Mouse (Mus musculus) MEL (cell line): ENCODE data around the gene Clec16a. TPM values are rescaled to one million over a fixed set of nuclear protein-coding genes. Genes with fewer than 3 reads are reported as not detected.
A peak's percentile ranks its signal among the peaks of the same experiment; 100 is the strongest.

ENCODE experiments used
- DNase-seq: peaks from one replicate; pipeline ENCODE4 v3.0.0; 2011; ENCODE audit warnings: low read depth, low spot score
- H3K27ac ChIP-seq: 2 replicates; pipeline ENCODE4 v1.5.1; 2012; ENCODE audit warnings: low read depth, mild to moderate bottlenecking, control low read depth, low read length, moderate library complexity; ENCODE audit not compliant: control insufficient read depth
- H3K27me3 ChIP-seq, 2 experiments: fragments of 150-350 bp in 1 of 2; sonication (generic) in 1 of 2; 2 replicates each; pipeline ENCODE4 v1.6.1; 2012; ENCODE audit warnings: low read length in 2 of 2, mild to moderate bottlenecking in 2 of 2, improper control_type of control experiment in 1 of 2, moderate library complexity in 1 of 2; ENCODE audit not compliant: insufficient read depth in 2 of 2, control insufficient read depth in 1 of 2
- H3K36me3 ChIP-seq, 2 experiments: 2 replicates each; pipeline ENCODE4 v1.6.1; 2012 to 2014; ENCODE audit warnings: low read length in 2 of 2, improper control_type of control experiment in 1 of 2, inconsistent platforms in 1 of 2, mild to moderate bottlenecking in 1 of 2; ENCODE audit not compliant: insufficient read depth in 2 of 2, control insufficient read depth in 1 of 2
- H3K4me1 ChIP-seq, 2 experiments: fragments of 150-350 bp in 1 of 2; sonication (generic) in 1 of 2; 2 replicates each; pipeline ENCODE4 v1.6.1; 2012; ENCODE audit warnings: low read length in 2 of 2, improper control_type of control experiment in 1 of 2, mild to moderate bottlenecking in 1 of 2; ENCODE audit not compliant: insufficient read depth in 2 of 2, control insufficient read depth in 1 of 2
- H3K4me3 ChIP-seq, 2 experiments: fragments of 150-350 bp in 1 of 2; sonication (generic) in 1 of 2; 2 replicates each; pipeline ENCODE4 v1.5.1; 2012; ENCODE audit warnings: low read depth in 2 of 2, low read length in 2 of 2, mild to moderate bottlenecking in 2 of 2, moderate library complexity in 2 of 2, control low read depth in 1 of 2, improper control_type of control experiment in 1 of 2; ENCODE audit not compliant: control insufficient read depth in 1 of 2, insufficient read depth in 1 of 2
- H3K79me2 ChIP-seq: 2 replicates; pipeline ENCODE4 v1.6.1; 2012; ENCODE audit warnings: mild to moderate bottlenecking, low read length, moderate library complexity; ENCODE audit not compliant: control insufficient read depth, poor library complexity, insufficient read depth
- H3K9ac ChIP-seq: 2 replicates; pipeline ENCODE4 v1.6.1; 2012; ENCODE audit warnings: low read depth, mild to moderate bottlenecking, control low read depth, low read length, moderate library complexity; ENCODE audit not compliant: control insufficient read depth, poor library complexity, severe bottlenecking
- H3K9me3 ChIP-seq: fragments of 150-350 bp; sonication (generic); replicated peaks from 2 replicates; pipeline ENCODE4 v1.6.1; 2012; ENCODE audit warnings: mild to moderate bottlenecking, low read length, improper control_type of control experiment, moderate library complexity; ENCODE audit not compliant: insufficient read depth
- CHD1 ChIP-seq: IDR thresholded peaks from 2 replicates; pipeline ENCODE4 v1.6.1; 2012; ENCODE audit warnings: low read depth, mild to moderate bottlenecking, inconsistent platforms, low read length, improper control_type of control experiment
- CTCF ChIP-seq, 3 experiments: IDR thresholded peaks in 2 of 3; conservative IDR thresholded peaks in 1 of 3; 2 replicates each; pipeline ENCODE4 v1.5.1; 2011 to 2012; ENCODE audit warnings: low read length in 3 of 3, low read depth in 2 of 3, mild to moderate bottlenecking in 2 of 3, improper control_type of control experiment in 1 of 3, inconsistent platforms in 1 of 3, mixed read lengths in 1 of 3, moderate library complexity in 1 of 3; ENCODE audit not compliant: control insufficient read depth in 1 of 3, insufficient read depth in 1 of 3, poor library complexity in 1 of 3, severe bottlenecking in 1 of 3
- ELF1 ChIP-seq: IDR thresholded peaks from 2 replicates; pipeline ENCODE4 v1.6.1; 2014; ENCODE audit warnings: low read depth, mild to moderate bottlenecking, inconsistent platforms, low read length, improper control_type of control experiment, moderate library complexity
- EP300 ChIP-seq, 2 experiments: IDR thresholded peaks; 2 replicates each; pipeline ENCODE4 v1.6.1; 2011; ENCODE audit warnings: improper control_type of control experiment in 2 of 2, low read length in 2 of 2, low read depth in 1 of 2, mild to moderate bottlenecking in 1 of 2
- GATA1 ChIP-seq: IDR thresholded peaks from 2 replicates; pipeline ENCODE4 v1.6.1; 2011; ENCODE audit warnings: low read depth, low read length, improper control_type of control experiment
- JUND ChIP-seq: IDR thresholded peaks from 2 replicates; pipeline ENCODE4 v1.6.1; 2011; ENCODE audit warnings: low read depth, mild to moderate bottlenecking, improper control_type of control experiment, low read length
- KAT2A ChIP-seq: conservative IDR thresholded peaks from 2 replicates; pipeline ENCODE4 v1.6.1; 2012; ENCODE audit warnings: low read depth, low read length, improper control_type of control experiment, inconsistent platforms
- MAX ChIP-seq: IDR thresholded peaks from 2 replicates; pipeline ENCODE4 v1.6.1; 2011; ENCODE audit warnings: low read length, improper control_type of control experiment
- MAZ ChIP-seq: IDR thresholded peaks from 2 replicates; pipeline ENCODE4 v1.6.1; 2012; ENCODE audit warnings: low read depth, mild to moderate bottlenecking, inconsistent platforms, low read length, improper control_type of control experiment
- NRF1 ChIP-seq: IDR thresholded peaks from 2 replicates; pipeline ENCODE4 v1.6.1; 2014; ENCODE audit warnings: low read depth, mild to moderate bottlenecking, inconsistent platforms, low read length, improper control_type of control experiment, moderate library complexity; ENCODE audit not compliant: poor library complexity, insufficient read depth, severe bottlenecking
- POLR2AphosphoS2 ChIP-seq: IDR thresholded peaks from 2 replicates; pipeline ENCODE4 v1.6.1; 2011; ENCODE audit warnings: low read length, improper control_type of control experiment
- SIN3A ChIP-seq: IDR thresholded peaks from 2 replicates; pipeline ENCODE4 v1.6.1; 2012; ENCODE audit warnings: low read length, improper control_type of control experiment, inconsistent platforms
- ZMIZ1 ChIP-seq: IDR thresholded peaks from 2 replicates; pipeline ENCODE4 v1.6.1; 2012; ENCODE audit warnings: low read depth, mild to moderate bottlenecking, inconsistent platforms, low read length, improper control_type of control experiment, moderate library complexity
- ZNF384 ChIP-seq: IDR thresholded peaks from 2 replicates; pipeline ENCODE4 v1.6.1; 2012; ENCODE audit warnings: low read depth, mild to moderate bottlenecking, inconsistent platforms, low read length, improper control_type of control experiment
- polyA plus RNA-seq, 2 experiments: library from polyadenylated mRNA; stranded (reverse) in 1 of 2; unstranded in 1 of 2; fragments of >175 nt in 1 of 2; fragments of >200 nt in 1 of 2; gene quantifications; 2 replicates each; pipeline versions ENCODE4 v1.2.1 to v1.2.4; 2012; ENCODE audit warnings: low replicate concordance in 2 of 2, low read depth in 1 of 2; ENCODE audit not compliant: insufficient read length in 2 of 2, insufficient read depth in 1 of 2, missing spikeins in 1 of 2
- total RNA-seq: library from RNA; depleted of rRNA; stranded (reverse); fragments of 300-350 nt; gene quantifications from 2 replicates; pipeline ENCODE4 v1.2.3, GENCODE M21; 2012

Clec16a gene
- total and polyA plus RNA-seq, 3 experiments = 10.4 to 49.3 (median 22.1) TPM

- Histone ChIP-seq H3K9me3 (no peaks in the 10 kb centered on the region), H3K9ac (no peak overlapping the region), H3K79me2 (no peaks in the 10 kb centered on the region), H3K27ac (no peak overlapping the region), H3K4me1 (no peaks in the 10 kb centered on the region), H3K4me3 (no peak overlapping the region), H3K27me3 (no peaks in the 10 kb centered on the region), H3K36me3 (no peaks in the 10 kb centered on the region)
- DNase-seq = no peak
- TF ChIP-seq CHD1 = no peak
- no peak for TF ChIP-seq CTCF (IDR thresholded peaks at IDR 0.05 in 2 of 3, conservative IDR thresholded peaks at IDR 0.05 in 1 of 3; ENCODE audit: control insufficient read depth in 1 of 3, insufficient read depth in 1 of 3, low read depth in 2 of 3, low read length in 3 of 3, poor library complexity in 1 of 3, severe bottlenecking in 1 of 3)
- no peak for TF ChIP-seq ELF1
Observed at GRCm38 (mm10) chr16:10533781-10534180, 11.4 kb upstream of the Clec16a start.

- Histone ChIP-seq H3K4me3 (no peak overlapping the region), H3K27me3 (no peaks in the 10 kb centered on the region), H3K79me2 (no peaks in the 10 kb centered on the region), H3K9ac (no peak overlapping the region), H3K4me1 (no peaks in the 10 kb centered on the region), H3K36me3 (no peaks in the 10 kb centered on the region), H3K9me3 (no peaks in the 10 kb centered on the region), H3K27ac (no peak overlapping the region)
- no peak for TF ChIP-seq EP300 (IDR thresholded peaks at IDR 0.05; ENCODE audit: low read depth in 1 of 2, low read length in 2 of 2)
- TF ChIP-seq ELF1 = no peak
- no peak for TF ChIP-seq MAX
- TF ChIP-seq JUND = no peak
- no peak for TF ChIP-seq POLR2AphosphoS2
- TF ChIP-seq KAT2A = no peak
- peak; percentile 49 for DNase-seq
Observed at GRCm38 (mm10) chr16:10534567-10534966, 10.6 kb upstream of the Clec16a start.

GRCm38 (mm10) chr16:10536323-10536722, 8.8 kb upstream of the Clec16a start:
- H3K9ac ChIP-seq = no peak overlapping the region
- no peak overlapping the region for H3K4me3 ChIP-seq
- H3K4me1 ChIP-seq = peaks cover 4 to 8% of the 10 kb centered on the region in 2 experiments; a peak in 3 of 4 replicates
- H3K27ac ChIP-seq = no peak overlapping the region
- no peaks in the 10 kb centered on the region for H3K36me3 ChIP-seq
- no peaks in the 10 kb centered on the region for H3K9me3 ChIP-seq
- no peaks in the 10 kb centered on the region for H3K79me2 ChIP-seq
- no peaks in the 10 kb centered on the region for H3K27me3 ChIP-seq
- TF ChIP-seq SIN3A (no peak), GATA1 (no peak), NRF1 (no peak), EP300 (IDR thresholded peaks at IDR 0.05; ENCODE audit: low read depth in 1 of 2, low read length in 2 of 2) (no peak), ZMIZ1 (no peak), MAZ (no peak), ZNF384 (no peak)
- TF ChIP-seq, all 39 proteins: peak for 0
- no peak for DNase-seq
